Mouse (Mus musculus) urinary bladder, adult 18-20 months (tissue): Measurements from ENCODE around the gene Sfxn2.

Experiments
- DNase-seq, 2 experiments: peaks; one replicate each; pipeline ENCODE4 v3.0.0; 2022; ENCODE audit warnings: low spot score in 2 of 2, mixed read lengths in 2 of 2

The Sfxn2 gene

GRCm38 (mm10) chr19:46598720-46599252 lies 25.6 kb downstream of the Sfxn2 start, which contains the start of gene Wbp1l:
Wbp1l (plus strand) TSS chr19:46599084.
- peak; percentile 91 to 99 for DNase-seq

DNA sequence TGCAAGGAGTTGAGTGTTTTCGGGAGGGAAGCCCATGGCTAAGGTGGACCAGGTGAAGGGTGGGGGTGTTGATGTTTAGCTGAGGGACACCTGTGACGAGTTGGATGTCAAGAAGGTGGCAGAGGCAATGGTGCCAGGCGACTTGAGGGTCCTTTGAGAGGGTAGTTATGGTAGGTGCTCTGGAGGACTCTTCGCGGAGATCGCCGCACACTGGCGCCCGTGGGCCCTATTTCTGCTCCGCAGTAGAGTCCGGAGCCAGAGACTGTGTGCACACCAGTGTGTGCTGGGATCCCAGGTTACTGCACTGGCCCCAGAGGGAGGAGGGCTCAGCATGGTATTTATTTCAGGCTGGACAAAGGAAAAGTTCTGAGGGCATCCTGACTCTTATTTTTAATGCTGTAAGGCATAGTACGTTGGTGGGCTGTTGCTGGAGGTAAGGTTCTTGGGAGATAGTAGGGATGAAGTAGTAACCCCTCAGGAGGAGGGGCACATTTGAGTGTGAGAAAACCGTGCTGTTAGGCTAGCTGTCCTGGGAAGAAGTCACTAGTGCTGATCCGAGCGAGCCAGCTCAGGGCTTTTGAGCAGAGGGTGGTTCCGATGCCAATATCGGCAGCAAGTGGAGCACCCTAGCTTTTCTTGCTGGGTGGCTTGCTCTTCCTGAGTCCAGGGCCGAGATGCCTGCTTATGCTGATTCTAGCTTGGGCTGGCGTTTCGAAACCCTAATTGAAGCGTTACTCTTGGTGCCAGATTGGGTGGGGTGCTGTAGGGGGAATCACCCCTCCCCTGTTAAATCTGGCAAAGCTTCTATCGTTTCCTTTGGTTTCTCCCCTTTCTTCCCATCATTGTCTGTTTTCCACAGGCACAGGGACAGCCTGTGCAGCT lies 26.5 kb downstream of the Sfxn2 start:
- DNase-seq, result peak; percentile 33 to 43

DNA sequence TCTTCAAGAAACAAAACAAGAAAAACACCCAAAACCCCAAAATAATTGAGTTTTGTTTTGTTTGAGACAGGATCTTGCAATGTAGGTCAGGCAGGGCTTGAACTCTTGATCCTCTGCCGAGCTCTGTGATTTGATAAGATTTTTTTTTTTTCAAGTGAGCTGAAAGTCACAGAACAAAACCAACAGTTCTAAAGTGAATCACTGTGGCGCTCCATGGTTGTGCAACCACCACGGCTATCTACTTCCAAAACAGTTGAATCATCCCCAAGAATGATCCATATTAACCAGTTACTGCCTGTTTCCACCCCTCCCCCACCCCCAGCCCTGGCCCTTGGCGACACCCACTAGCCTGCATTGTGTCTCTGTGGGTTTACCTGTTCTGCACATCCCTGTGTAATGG lies 27.2 kb downstream of the Sfxn2 start:
- DNase-seq, result peak in 1 of 2 experiments; percentile 46

GRCm38 (mm10) chr19:46601491-46601890 lies 28.3 kb downstream of the Sfxn2 start:
- DNase-seq, result no peak

GRCm38 (mm10) chr19:46602406-46602805 lies 29.2 kb downstream of the Sfxn2 start:
- no peak for DNase-seq

- DNase-seq, result no peak
Observed at GRCm38 (mm10) chr19:46606718-46607117, 33.6 kb downstream of the Sfxn2 start.

GRCm38 (mm10) chr19:46607424-46607823 lies 34.3 kb downstream of the Sfxn2 start:
- DNase-seq, result no peak

GRCm38 (mm10) chr19:46608158-46608557 lies 35.0 kb downstream of the Sfxn2 start:
- DNase-seq, result no peak

DNA sequence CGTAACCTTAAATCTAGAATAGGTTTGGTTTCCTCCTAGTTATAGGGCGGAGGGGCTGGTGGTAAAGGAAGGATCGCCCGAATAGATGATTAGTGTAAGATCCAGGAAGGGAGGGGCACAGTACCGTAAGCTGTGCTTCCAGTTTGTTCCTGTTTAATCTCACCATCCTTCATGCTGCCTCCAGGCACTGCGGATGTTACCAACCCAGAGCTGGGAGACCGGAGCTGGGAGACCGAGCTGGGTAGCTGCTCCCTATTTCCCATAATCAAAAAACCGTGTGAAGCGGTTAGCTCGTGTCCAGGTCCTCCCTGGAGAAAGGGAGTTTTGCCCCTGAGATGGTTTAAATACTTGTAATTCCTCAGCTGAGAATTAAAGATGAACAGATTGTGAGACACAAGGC lies 43.2 kb downstream of the Sfxn2 start:
- DNase-seq, result no peak

DNA sequence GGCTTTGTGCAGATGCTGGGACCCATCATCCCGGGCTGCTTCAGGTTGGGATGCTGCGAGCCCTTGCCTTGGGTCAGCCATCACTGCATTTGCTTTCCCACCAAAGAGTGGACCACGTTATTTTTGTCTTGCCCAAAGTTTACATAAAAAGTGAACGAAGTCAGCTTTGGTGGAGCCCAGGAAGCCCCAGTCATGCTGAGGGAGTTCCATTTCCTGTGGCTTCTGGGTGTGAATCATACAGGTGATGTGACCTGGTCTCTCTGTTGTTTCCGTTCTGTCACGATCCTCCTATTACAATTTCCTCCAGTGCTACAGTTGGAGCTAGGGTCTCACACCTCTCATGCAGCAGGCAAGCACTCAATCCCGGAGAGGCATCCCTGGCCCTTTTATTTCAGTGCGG lies 44.2 kb downstream of the Sfxn2 start:
- no peak for DNase-seq

- no peak for DNase-seq
Observed at GRCm38 (mm10) chr19:46618322-46618721, 45.2 kb downstream of the Sfxn2 start.

DNA sequence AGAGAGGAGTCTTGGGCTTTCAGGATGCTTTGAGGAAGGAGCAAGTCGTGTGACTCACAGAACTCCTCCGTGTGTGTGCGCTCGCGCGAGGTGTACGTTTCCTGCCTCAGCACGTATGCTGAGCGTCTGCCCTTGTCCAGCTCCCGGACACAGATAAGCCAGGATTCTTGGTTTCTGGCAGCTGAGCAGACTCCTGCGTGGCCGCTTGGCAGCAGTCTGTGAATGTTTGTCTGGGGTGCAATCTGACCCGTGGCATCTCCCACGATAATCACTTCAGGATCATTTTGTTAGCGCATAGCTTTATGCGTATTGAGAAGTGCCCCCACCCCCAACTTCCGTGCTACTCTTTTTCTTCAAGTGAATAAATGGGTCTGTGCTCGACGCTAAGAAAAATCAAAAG lies 45.8 kb downstream of the Sfxn2 start:
- peak in 1 of 2 experiments; percentile 53 for DNase-seq

- no peak for DNase-seq
Observed at GRCm38 (mm10) chr19:46619518-46619917, 46.4 kb downstream of the Sfxn2 start.

GRCm38 (mm10) chr19:46620016-46620808 lies 47.0 kb downstream of the Sfxn2 start:
- DNase-seq, result no peak

DNA sequence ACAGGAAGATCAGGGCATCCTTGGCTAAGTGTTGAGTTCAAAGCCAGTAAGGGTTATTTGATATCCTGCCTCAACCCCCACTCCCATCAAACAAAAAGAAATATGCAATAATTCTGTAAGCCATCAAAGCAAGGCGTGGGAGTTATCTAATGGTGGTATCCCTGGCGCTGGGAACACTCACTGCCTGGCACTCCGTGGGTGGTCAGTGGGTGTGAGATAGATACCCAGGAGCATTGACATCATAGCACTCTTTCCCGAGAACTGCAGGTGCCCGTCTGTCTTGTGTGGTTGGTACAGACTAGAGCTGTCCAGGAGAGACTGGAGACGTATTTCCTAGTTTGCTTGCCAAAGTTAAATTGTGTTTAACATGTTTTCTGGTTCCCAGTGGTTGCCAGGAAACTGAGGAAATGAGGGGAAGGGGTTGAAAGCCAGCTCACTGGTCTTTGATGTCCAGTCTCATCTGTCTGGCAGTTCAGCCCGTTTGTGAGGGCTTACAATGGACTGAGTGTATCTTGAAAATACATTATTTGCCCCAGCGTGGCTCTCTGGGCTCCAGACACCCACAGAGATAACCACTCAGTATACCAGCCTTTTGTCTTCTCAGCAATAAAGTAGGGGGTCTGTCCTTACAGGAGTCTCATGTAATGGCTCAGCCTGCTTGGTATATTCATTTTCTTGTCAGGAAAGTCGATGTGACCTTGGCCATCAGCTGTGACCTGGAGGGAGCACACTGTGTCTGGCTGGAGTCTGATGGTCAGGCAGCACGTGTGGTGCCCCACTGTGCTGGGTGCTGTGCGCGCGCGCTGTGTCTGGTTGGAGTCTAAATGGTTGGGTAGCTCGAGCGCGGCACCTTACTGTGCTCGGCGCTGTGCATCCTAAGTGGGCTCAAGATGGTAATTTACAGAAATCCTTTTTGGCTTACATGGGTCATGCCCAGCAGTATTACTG lies 48.3 kb downstream of the Sfxn2 start:
- no peak for DNase-seq

- DNase-seq, result no peak
Observed at GRCm38 (mm10) chr19:46622659-46623193, 49.6 kb downstream of the Sfxn2 start.

GRCm38 (mm10) chr19:46623194-46623667 lies 50.1 kb downstream of the Sfxn2 start:
- no peak for DNase-seq

DNA sequence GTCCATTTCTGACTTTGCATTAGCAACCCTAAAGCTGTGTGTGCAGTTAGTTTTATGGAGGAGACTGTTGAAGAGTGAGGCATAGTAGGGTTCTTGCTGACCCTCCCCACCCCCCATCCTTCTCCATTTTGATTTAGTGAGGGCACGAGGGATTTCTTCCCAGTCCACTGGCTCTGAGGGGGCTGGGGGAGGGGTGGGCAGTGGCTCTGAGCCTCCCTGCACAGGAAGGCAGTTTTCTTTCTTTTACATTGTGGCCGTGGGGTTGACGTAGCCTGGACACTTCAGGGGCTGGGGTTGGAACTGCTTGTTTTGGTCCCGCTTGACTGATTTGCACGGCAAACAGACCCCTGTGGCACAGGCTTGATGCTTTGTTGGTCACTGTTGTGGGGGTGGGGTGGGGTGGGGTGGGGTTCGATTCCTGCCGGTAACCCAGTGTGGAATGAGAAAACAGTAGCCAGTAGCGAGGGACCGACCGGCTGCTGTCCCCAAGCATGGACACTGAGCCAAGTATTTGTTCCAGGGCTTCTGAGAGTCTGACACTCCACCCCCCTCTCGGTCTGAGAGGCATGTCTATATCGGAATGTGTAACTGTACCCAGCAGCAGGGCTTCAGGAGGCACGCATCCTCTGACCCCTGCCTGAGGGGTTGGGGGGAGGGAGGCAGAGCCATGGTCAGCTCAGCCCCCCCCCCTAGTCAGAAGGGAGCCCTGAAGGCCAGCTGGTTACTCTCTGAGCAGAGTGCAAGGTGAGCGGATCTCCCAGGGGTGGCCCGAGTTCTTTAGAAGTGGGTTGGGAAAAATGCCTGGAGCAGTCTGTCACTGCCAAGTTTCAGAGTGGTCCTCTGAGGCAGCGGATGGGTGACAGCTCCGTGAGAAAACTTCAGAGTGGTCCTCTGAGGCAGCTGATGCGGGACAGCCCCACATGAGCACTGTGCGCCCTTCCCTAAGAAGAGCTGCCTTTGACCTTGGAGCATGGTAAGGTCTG lies 50.9 kb downstream of the Sfxn2 start:
- no peak for DNase-seq

DNA sequence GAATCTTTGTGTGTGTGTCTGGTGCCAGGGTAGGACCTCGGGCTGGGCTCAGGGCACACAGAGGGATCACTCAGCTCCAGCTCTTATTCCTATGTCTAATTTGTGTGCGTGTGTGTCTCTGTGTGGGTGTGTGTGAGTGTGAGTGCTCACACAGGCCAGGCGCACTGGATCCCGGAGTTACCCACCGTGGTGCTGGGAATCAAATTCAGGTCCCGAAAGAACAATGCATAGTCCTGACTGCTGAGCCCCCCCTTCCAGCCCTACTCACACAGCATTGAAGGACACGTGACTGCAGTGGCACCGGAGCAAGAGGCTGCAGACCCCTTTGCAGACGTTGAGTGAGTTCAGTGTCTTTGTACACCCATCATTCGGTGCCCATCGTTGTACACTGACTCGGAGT lies 51.9 kb downstream of the Sfxn2 start:
- no peak for DNase-seq

GRCm38 (mm10) chr19:46625519-46625918 lies 52.4 kb downstream of the Sfxn2 start:
- no peak for DNase-seq
